Mouse (Mus musculus): ENCODE data around the gene Rybp. TPM values are rescaled to one million over a fixed set of nuclear protein-coding genes. Genes with fewer than 3 reads are reported as not detected.

Rybp gene
- total RNA-seq, 2 experiments from 2014 or later, result 16.8 to 24.9 TPM

DNA sequence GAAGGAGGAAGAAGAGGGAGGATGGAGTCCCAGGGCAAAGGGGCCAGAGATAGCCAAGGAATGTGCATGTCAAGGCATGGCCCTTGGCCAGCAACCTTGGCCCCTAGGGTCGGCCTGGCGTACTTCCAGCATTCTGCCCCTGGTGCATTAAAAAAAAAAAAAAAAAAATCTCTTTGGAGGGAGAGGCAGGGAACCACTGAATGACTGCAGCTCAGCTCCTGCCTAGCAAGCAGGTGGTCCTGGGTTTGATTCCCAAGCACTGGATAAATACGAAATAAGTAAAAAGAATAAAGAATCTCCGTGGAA, 1.4 kb upstream of the Rybp start:
- intact Hi-C loops (cut with DNase I), result loop anchor here (5.0 to 10.0 kb wide), 4 partner anchors 224 to 621 kb away; partner anchors contain the start of genes Eif4e3, Gm20696 and Ppp4r2
- DNase-seq, result no peak

DNA sequence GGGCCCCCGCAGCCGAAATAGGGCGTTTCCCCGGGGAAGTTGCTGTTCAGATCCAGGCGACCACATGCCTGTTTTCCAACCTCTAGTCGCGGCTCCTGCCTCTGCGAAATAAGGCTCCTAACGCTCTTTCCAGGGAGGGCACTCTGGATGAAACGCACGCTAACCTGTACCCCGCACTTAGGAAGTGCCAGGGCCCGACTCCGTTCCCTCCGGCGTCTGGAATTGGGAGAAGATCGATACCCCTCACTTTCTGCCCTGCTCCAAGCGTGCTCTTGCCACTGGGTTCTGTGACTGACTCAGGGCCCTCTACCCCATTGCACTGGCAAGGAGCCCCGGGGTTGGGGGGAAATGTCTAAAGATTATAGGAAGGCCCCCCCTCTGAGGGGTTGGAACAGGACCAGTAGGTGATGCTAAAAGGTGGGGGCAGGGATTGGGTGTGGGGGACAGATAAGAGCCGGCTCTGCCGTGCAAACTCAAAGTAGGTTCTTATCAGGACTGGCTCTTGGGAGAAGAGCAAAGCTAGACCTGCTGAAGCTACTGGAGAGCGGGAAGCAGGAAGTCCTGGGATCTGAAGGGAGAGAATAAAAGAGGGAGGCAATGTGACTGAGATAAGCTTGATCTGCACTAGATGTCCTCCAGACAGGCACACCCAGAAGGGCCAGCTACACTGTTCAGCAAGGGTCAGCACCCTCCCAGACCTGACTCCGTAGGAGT, 888 bp upstream of the Rybp start:
- peak; percentile 25 to 35 for DNase-seq
- intact Hi-C loops (cut with DNase I), result loop anchor here (5.0 to 10.0 kb wide), 4 partner anchors 224 to 621 kb away; partner anchors contain the start of genes Eif4e3, Gm20696 and Ppp4r2

DNA sequence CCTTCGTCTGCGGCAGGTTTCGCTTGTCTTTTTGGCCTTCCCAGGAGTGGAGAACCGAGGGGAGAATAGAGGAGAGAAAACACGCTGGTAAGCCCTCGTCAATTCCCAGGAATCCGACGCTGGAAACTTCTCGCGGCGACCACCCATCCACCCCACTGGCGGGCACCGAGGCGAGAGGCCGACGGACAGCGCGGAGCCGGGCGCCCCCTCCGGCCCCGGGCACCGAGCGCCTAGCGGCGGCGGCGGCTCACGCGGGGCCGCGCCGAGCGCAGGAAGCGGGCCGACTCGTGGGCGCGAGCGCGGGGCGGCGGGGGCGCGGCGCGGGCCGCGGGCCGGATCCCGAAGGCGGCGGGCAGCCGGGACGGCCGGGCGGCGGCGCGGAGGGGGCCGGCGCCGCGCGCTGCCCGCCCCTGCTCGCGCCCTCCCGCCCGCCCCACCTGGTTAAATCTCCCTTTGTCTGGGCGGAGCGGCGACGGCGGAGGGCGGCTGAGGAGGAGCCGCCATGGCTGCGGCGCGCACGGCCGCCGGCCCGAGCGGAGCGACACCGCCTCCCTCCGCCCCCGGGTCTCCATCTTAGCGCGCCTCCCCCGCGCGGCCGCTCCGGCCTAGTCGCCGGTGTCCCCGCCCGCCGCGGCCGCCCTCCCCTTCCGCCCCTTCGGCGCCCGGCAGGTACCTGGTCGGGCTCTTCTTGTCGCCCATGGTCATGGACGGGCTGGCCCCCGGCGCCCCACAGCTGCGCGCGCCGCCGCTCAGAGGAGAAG, 532 bp downstream of the Rybp start:
- intact Hi-C loops (cut with DNase I), result loop anchor here (2.0 to 10.0 kb wide), 7 partner anchors 124 to 619 kb away; partner anchors contain the start of genes Eif4e3, Gm20696 and Ppp4r2
- peak; percentile 75 to 81 for DNase-seq

DNA sequence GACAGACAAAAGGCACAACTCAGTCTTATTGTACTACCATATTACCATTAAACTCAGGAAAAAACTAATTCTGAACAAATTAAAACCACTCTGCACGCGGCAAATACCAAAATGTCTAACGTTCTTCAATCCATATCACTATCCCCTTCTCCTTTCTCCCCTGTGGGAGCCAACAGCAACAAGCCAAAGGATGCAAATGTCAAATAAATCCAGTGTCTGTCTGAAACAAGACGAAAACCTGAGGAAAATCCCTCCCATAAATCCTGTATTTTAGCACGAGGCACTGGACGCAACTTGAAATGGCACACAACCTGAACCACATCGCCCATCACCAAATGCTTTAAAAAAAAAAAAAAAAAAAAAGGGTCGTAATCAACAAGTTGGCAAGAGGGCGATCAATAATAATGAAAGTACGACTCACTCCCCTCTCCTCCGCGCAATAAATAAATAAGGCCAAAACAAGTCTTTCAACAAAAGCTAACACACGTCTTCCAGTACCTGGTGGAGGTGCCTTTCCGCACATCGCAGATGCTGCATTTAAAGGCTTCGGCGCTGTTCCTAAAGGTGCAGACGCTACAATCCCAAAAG, 1.2 kb downstream of the Rybp start:
- intact Hi-C loops (cut with DNase I), result loop anchor here (2.0 to 10.0 kb wide), 7 partner anchors 123 to 619 kb away; partner anchors contain the start of genes Eif4e3, Gm20696 and Ppp4r2

DNA sequence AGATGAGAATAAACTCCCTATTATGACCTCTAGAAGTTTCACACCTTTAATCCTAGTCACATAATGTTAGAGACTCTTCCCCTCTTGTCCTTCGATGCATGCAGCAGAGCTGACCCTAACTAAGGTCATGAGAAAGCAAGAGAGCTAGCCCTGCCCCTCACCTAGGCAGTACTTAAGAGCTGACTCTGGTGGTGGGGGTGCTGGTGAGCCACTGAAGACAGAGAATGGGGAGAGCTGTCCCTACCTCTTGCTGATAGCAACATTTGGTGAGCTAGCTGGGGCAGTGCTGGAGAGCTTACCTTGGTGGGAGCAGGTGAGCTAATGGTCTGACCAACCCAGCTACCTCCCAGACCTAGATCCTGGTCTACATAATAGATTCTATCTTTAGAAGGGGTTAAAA, 8.4 kb downstream of the Rybp start:
- intact Hi-C loops (cut with DNase I), result no loop called here
- DNase-seq, result no peak

More for the DNA sequence above, 1.2 kb downstream of the Rybp start:
- no peak for DNase-seq

DNA sequence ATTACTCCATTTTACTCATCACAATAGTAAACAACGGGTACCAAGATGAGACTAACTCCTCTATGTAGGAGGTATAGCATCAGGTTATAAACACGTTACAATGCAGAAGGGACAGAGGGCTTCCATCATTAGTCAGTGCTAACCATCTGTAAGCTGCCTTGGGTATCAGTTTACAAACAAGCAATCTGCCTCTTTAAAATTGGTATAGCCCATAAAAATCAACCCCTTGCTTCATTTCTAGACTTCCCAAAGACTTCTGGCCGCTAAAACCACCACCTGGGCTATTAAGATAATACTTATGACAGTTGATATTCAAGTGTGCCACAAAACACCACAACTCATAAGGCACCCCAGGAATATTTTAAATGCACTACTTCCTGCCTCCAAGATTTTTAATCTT, 10.9 kb downstream of the Rybp start:
- intact Hi-C loops (cut with DNase I), result no loop called here
- no peak for DNase-seq

DNA sequence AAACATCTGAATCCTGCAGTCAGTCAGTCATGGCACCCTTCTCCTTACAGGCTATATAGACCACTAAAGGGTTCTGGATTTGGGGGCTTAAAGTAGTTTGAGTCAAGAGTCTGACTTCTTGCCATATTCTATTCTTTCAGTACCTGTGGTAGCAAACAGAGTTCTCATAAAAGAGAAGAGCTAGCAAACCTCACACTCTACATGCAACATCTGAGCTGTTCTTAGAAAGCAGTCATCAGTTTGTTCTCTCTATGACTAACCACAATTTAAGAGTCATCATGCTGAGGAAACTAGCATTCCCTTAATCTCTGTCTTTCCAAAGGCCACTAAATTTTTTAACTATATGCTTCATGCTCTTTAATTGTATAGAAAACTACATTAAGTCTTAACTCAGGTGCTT, 11.6 kb downstream of the Rybp start:
- no peak for DNase-seq
- intact Hi-C loops (cut with DNase I), result no loop called here

DNA sequence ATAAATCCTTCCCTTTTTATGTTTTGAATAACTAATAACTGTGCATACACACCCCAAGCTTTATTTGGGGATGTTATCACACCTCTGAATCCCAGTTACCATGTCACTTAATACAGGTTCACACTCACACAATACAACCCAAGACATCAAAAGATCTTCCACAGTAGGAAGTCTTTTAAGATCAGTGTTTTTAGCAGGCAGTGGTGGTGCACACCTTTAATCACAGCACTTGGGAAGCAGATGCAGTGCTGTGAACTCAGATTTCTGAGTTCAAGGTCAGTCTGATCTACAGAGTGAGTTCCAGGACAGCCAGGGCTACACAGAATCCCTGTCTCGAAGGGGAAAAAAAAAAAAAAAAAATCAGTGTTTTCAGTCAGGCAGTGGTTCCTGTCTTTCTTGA, 13.7 kb downstream of the Rybp start:
- no peak for DNase-seq
- intact Hi-C loops (cut with DNase I), result no loop called here

DNA sequence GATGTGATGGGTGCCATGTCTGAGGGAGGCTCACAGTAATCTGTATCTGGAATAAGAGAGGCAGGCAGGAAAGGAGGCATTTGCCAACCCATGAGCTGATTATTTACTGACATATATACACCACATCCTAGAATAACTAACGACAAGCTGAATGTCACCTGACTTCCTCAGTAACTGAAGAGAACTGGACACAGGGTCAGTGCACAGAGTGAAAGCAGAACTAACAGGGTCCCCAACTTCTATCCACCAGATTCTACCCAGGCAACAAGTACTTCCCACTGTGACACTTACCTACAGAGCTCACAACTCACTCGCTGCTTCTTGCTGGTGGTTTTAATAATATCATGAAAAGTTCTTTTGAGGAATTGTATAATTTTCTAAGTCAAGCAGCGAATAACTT, 15.3 kb downstream of the Rybp start:
- intact Hi-C loops (cut with DNase I), result no loop called here
- DNase-seq, result no peak

DNA sequence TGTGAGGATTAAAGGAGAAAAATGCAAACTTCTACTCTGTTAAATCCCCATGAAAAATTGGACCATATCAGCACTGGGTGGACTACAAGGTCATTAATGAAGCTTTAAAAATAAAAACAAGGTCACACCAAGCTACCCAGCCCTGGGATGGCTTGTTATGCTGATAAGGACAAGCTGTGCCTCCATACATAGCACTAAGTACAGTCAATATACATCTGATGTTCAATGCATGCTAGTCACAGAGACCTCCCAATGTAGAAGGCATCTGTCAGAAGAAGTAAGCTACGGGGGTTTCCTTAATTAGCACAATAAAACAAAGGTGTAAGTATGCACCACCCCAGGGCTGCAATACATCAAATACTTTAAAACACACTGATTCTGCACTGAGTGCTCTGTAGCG, 16.5 kb downstream of the Rybp start:
- intact Hi-C loops (cut with DNase I), result no loop called here
- DNase-seq, result no peak

DNA sequence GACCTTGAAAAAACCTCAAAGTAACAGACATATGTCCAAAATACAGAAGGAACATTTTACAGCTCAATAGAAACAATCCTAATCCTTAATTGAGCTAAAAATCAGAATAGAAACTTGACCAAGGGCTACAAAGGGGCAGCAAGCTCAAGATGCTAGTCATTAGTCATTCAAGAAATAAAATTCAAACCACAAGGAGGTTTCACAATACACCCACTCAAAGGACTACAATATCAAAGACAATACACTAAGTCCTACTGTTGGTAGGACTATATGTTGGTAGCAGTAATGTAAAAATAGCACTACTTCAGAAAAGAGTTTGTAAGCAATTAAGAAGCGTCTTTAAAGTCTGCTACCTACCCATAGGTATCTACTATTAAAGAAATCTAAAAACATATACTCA, 27.7 kb downstream of the Rybp start:
- DNase-seq, result no peak
- intact Hi-C loops (cut with DNase I), result no loop called here

DNA sequence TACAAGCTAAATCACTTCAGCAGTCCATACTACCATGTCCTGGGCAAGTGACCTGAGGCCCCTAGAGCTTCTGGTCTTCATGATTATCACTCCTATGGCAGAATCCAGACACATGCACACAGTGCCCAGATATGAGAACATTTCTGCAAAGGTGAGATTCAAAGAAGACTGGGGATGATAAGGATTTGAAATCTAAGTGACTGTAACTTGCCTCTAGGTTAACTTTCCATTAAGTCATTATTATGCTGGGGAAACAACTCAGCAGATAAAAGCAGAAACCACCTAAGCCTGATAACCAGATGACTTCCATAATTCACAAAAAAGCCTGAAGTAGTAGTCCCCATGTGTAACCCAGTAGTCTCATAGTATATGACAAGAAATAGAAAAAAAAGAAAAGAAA, 29.0 kb downstream of the Rybp start:
- intact Hi-C loops (cut with DNase I), result no loop called here

DNA sequence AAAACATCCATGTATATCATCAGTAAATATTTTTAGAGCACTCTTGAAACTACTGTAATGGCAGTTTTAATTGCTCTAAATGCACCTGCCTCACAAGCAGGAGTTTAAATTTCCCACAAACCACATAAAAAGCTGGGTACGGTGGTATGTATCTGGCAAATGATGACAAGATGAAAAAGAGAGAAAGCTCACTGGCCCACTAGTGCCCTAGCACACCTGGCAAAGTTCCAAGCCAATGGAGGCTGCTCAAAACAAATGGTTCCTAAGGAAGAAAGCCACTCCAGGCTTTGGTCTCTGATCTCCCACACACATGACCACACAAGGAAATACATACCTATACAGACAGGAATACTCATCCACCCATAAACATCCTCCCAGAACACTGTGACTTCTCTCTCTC, 31.9 kb downstream of the Rybp start:
- intact Hi-C loops (cut with DNase I), result no loop called here
- peak; percentile 9 to 15 for DNase-seq

More for the DNA sequence above, 29.0 kb downstream of the Rybp start:
- DNase-seq, result no peak

DNA sequence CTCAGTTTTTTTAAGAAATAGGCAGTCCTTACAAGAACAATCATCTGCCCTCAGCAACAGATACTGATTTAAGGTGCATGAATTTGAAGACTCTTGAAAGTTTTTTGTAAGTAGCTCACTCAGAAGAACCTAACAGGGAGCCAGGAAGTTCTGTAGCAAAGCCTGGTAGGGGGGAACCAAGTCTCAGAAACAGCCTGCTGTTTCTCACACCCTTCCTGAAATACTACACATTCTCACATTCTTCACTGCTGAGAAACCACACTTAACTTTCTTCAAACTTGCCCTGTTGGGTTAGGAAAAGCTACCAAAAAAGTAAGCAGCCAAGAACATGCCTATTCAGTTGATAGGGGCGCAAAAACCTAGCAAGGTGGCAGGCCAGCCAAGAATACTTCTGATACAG, 32.6 kb downstream of the Rybp start:
- intact Hi-C loops (cut with DNase I), result no loop called here
- no peak for DNase-seq

DNA sequence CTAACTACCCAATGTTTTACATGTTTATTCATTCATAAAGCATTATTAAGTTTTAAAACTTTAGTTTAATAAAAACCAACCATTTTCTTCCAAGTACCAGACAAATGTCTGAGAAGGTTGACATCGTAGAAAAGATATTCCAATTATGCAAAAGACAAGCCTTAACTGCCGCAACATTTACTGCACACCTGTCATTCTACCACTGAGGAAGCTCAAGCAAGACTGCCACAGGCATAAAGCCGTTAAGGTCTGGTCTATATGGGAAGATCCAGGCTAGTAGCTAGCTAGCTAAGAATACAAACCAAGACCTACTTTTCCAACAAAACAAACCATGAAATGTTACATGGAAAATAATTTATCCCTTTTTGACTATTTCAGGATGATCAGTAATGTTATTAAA, 42.8 kb downstream of the Rybp start:
- no peak for DNase-seq
- intact Hi-C loops (cut with DNase I), result no loop called here

DNA sequence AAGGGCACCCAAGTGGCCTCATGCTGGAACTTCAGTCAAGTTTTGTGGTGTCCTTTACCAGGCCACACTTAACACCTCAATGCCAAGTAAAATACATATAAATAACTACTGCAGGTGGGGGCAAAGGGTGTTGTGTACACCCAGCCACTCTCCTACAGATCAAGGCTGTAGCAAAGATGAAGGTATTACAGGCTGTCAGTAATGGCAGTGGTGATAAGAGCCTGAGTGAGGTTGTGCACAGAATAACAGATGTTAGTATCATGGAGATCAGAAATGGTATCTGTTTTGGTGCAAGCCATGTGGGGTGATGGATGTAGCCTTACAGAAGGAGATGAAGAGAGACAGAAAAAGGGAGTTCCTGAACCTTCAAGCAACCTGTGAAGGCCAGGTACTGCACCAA, 52.2 kb downstream of the Rybp start:
- intact Hi-C loops (cut with DNase I), result no loop called here
- DNase-seq, result no peak

DNA sequence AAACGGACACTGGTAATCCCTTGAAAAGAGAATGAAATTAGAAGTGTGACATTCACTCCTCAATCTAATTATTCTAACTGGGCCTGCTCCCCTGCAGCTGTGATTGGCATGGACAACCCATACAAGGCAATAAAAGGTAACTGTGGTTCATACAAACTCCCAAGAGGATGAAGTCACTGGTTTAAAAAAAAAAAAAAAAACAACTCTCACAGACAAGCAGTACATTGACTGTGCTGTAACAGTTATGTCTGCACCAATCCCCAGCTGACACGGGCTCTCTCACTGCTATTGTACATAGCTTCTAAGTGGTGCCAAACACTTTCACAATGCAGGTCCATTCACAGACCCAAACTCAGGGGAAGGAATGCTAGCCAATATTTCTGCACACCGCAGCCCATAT, 53.8 kb downstream of the Rybp start:
- intact Hi-C loops (cut with DNase I), result no loop called here
- no peak for DNase-seq

DNA sequence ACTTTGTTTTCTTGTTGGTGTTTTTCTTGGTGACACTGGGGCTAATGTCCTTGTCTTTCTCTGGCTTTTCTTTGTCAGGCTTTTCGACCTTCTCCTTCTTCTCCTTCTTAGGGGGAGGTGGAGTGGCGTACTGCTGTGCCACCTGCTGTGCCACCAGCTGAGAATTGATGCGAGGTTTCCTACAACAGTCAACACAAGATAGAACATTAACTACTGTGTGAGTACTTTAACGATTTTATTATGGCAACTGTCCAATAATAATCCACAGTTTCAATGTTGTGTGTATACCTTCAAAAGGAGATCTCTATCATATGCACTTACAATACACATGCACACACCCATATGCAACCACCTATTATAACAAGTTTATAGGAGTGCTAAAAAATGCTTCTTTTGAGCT, 54.2 kb downstream of the Rybp start:
- intact Hi-C loops (cut with DNase I), result no loop called here
- no peak for DNase-seq

DNA sequence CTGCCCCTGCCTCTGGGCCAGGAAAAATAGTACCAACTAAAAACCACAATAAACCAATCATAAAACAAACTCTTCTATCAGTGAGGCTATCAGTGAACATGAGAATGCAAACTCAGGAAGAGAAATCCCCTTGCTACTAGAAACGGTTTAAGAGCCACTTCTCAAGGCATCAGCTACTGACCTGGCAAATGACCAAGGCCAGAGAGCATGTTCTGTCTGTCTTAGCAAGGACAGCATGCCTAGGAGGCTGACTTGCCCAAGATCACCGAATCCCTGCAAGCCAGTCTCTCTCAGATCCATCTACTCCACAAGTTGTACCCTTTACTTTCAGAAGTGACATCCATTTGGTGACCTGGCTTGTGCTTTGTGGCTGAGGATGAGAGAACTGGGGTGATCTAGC, 61.1 kb downstream of the Rybp start:
- DNase-seq, result no peak
- intact Hi-C loops (cut with DNase I), result no loop called here

DNA sequence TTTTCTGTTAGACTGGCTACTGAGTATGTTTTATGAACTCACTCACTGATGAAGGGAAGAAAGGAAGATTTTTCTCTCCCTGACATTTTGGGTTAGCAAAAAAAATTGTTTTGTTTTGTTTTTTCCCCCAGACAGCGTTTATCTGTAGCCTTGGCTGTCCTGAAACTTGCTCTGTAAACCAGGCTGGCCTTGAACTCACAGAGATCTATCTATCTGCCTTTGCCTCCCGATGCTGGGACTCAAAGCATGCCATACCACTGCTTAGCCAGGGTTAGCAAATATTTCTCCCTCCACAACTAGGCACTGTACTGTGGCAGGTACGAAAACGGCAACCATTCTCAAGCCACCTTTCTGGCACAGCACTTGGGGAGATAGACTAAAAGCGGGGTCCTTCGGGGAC, 63.4 kb downstream of the Rybp start:
- DNase-seq, result no peak
- intact Hi-C loops (cut with DNase I), result no loop called here

DNA sequence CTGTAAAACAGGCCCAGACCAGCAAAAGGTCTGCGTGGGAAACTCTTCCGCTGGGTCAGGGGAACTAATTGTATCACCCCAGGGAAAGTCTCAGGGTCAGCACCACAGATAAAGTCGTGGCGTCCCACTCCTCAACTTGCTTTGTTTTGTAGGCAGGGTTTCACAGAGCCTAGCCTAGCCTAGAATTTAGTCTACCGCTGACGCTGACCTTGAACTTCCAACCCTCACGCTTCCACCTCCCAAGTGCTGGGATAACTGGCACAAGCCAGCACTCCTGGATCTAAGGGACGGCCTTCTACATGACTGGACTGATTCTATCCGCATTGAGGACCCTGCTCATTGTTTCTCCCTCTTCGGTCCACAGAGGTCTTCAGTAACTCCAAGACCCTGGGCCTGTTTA, 63.9 kb downstream of the Rybp start:
- no peak for DNase-seq
- intact Hi-C loops (cut with DNase I), result no loop called here

DNA sequence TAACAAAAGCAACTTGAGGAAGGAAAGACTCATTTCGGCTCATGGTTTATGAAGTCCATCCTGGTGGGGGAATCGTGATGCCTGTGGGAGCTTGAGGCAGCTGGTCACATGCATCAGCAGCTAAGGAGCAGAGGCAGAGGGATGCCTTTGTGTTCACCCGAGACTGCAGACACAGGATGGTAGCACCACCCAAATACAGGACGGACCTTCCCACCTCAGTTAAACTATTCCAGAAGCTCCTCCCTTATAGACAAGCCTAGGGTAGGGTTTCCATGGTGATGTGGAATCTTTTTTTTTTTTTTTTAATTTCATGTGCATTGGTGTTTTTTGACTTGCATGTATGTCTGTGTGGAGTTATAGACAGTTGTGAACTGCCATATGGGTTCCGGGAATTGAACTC, 64.4 kb downstream of the Rybp start:
- no peak for DNase-seq
- intact Hi-C loops (cut with DNase I), result no loop called here

All from heart, postnatal 10 days (tissue).